Mouse (Mus musculus) heart, adult 2 months (tissue): ENCODE measurements at regions not wholly inside any gene's neighbourhood (a gene's known extent, or its start where the extent isn't known, plus 50 kb on each side); places are given as distances from the start of the nearest gene placed in this dataset.

Experiments used
- DNase-seq, 2 experiments: peaks; one replicate each; pipeline ENCODE4 v3.0.0; 2021
- H3K27ac ChIP-seq: fragments of 200-600 bp; 2 replicates; pipeline ENCODE4 v1.8.1; 2022
- H3K27me3 ChIP-seq: fragments of 200-500 bp; 2 replicates; pipeline ENCODE4 v1.6.1; 2012; ENCODE audit warnings: mild to moderate bottlenecking, low read length, inconsistent platforms, mixed read lengths; ENCODE audit not compliant: control insufficient read depth, insufficient read depth
- H3K36me3 ChIP-seq: fragments of 200-500 bp; 2 replicates; pipeline ENCODE4 v1.6.1; 2012; ENCODE audit warnings: low read length, inconsistent platforms; ENCODE audit not compliant: control insufficient read depth, insufficient read depth
- H3K4me1 ChIP-seq: fragments of 200-500 bp; 2 replicates; pipeline ENCODE4 v1.6.1; 2011; ENCODE audit warnings: low read length; ENCODE audit not compliant: control insufficient read depth, insufficient read depth
- H3K4me3 ChIP-seq: fragments of 200-600 bp; 2 replicates; pipeline ENCODE4 v1.8.1; 2022
- H3K79me2 ChIP-seq: fragments of 200-500 bp; replicated peaks from 2 replicates; pipeline ENCODE4 v1.6.1; 2012; ENCODE audit warnings: mild to moderate bottlenecking, inconsistent platforms, low read length, moderate library complexity, mixed read lengths; ENCODE audit not compliant: control insufficient read depth, insufficient read depth
- H3K9ac ChIP-seq: fragments of 200-500 bp; 2 replicates; pipeline ENCODE4 v1.6.1; 2012; ENCODE audit warnings: low read depth, mild to moderate bottlenecking, control low read depth, inconsistent platforms, low read length, mixed read lengths
- CTCF ChIP-seq: fragments of 200-600 bp; IDR thresholded peaks from 2 replicates; pipeline ENCODE4 v1.8.1; 2022; ENCODE audit warnings: antibody characterized with exemption, mild to moderate bottlenecking, moderate library complexity
- EP300 ChIP-seq: fragments of 200-500 bp; IDR thresholded peaks from 2 replicates; pipeline ENCODE4 v1.6.1; 2011; ENCODE audit warnings: low read depth, low read length, control low read depth; ENCODE audit not compliant: insufficient read depth
- POLR2A ChIP-seq: fragments of 200-500 bp; IDR thresholded peaks from 2 replicates; pipeline ENCODE4 v1.6.1; 2011; ENCODE audit warnings: mild to moderate bottlenecking, low read depth, low read length, control low read depth; ENCODE audit not compliant: insufficient read depth
- WGBS: fragments of 180-500 bp; shearing (Covaris S2); methylation state at CpG from one replicate; pipeline ENCODE4 v1.1.7; 2018; 5-methylcytosine and 5-hydroxymethylcytosine counted together
- intact Hi-C: fragments of 180-260 bp; cut with DNase I; formaldehyde crosslinking; loops from one replicate; pipeline ENCODE4 v1.15.1; 2025

DNA sequence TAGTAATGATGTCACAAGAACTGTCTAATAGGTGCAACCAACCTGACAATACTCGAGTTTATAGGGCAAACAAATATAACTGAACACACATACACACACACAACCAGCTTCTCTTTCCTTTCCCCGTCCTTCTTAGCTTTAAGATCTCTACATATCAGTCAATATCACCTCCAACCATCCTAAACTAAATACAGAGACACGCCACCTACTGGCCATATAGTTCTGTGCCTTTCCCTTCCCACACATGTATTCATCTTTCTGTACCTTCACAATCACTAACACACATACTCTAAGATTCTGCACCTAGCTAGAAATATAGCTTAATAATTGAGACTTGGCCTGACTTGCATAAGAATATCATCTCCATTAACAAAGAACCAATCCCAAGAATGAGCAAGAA, 688.2 kb downstream of the Ntrk3 start:
- Histone ChIP-seq H3K79me2 (no peaks in the 10 kb centered on the region), H3K27ac (no peak overlapping the region), H3K9ac (no peak overlapping the region), H3K4me3 (no peak overlapping the region), H3K4me1 (no peaks in the 10 kb centered on the region), H3K36me3 (no peaks in the 10 kb centered on the region), H3K27me3 (no peaks in the 10 kb centered on the region)
- no peak for TF ChIP-seq EP300
- 0 out of 2 replicates have a peak, but pooled peaks have one; percentile 17 for TF ChIP-seq CTCF
- DNase-seq: no peak
- 45% methylated on average over 3 of the region's 3 CpGs for WGBS
- intact Hi-C loops: no loop called here

DNA sequence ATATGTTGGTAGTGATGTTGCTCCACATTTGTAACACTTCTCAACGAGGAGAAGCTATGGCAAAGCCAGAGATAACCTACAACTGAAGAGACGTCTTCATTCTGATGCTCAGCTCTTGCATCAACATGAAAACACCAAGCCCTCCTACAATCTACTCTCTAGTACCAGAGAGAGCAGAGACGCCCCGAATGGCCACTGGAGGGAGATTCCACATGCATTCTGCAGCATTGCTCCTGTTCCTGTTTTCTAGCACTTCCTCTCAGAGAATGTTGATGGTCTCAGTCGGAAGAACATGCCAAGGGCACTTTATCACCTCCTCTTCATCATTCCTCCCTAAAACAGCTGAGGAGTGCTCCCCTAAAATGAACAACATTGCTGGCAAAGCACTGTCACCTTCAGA, 692.4 kb downstream of the Ntrk3 start:
- no peak for DNase-seq
- intact Hi-C loops: no loop called here
- Histone ChIP-seq H3K36me3 (no peaks in the 10 kb centered on the region), H3K27ac (no peak overlapping the region), H3K27me3 (no peaks in the 10 kb centered on the region), H3K4me3 (no peak overlapping the region), H3K79me2 (no peaks in the 10 kb centered on the region), H3K4me1 (no peaks in the 10 kb centered on the region), H3K9ac (no peak overlapping the region)
- no peak for TF ChIP-seq EP300
- TF ChIP-seq POLR2A: no peak
- TF ChIP-seq CTCF: peak; percentile 18; the same call in 1 of the 2 replicates
- 38% methylated on average over 5 of the region's 5 CpGs for WGBS

- no peak for TF ChIP-seq POLR2A
- no peak for TF ChIP-seq EP300
- no peak for TF ChIP-seq CTCF
- Histone ChIP-seq H3K27me3 (no peaks in the 10 kb centered on the region), H3K79me2 (no peaks in the 10 kb centered on the region), H3K36me3 (no peaks in the 10 kb centered on the region), H3K4me3 (no peak overlapping the region), H3K27ac (no peak overlapping the region), H3K9ac (no peak overlapping the region), H3K4me1 (no peaks in the 10 kb centered on the region)
- WGBS: 54% methylated on average over 2 of the region's 2 CpGs
- peak; percentile 16 to 20 for DNase-seq
- intact Hi-C loops: no loop called here
These were observed 706.8 kb downstream of the Ntrk3 start for GRCm38 (mm10) chr7:78031032-78031431.

DNA sequence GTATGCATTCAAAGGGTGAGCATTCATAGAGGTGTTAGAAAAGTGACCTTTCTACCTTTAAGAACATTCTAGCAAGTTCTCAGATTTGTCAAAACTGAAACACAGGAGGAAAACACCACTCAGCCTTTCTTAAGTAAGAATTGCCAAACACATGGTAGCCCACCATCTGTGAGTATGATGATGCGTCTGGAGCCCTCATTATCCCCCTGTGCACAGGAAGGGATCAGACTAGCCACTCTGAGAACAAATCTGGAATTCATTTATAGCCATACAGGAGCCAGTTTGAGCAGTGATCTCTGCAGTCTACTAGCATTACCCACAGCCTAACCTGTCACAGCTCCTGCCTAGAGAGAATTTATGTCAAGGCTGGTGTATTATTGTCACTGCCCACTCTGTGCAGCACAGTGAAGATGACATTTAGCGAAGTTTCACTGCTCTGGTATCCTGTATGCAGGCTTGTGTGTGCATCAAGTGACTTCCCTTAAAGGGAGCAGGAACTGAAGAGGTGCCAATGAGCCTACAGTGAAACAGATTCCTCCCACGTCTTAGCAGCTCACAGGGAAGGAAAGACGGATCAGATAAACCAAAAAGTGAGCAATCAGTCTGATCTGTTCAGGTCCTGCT, 710.7 kb downstream of the Ntrk3 start:
- intact Hi-C loops: no loop called here
- TF ChIP-seq CTCF: no peak
- no peak for TF ChIP-seq EP300
- TF ChIP-seq POLR2A: no peak
- 34% methylated on average over 4 of the region's 4 CpGs for WGBS

GRCm38 (mm10) chr7:78023591-78023990, 714.2 kb downstream of the Ntrk3 start:
- TF ChIP-seq CTCF (no peak), POLR2A (no peak), EP300 (no peak)
- H3K4me3 ChIP-seq: no peak overlapping the region
- no peak overlapping the region for H3K27ac ChIP-seq
- no peak for DNase-seq
- H3K4me1 ChIP-seq: no peaks in the 10 kb centered on the region
- intact Hi-C loops: no loop called here
- H3K36me3 ChIP-seq: no peaks in the 10 kb centered on the region
- no peak overlapping the region for H3K9ac ChIP-seq
- no peaks in the 10 kb centered on the region for H3K27me3 ChIP-seq
- 98% methylated on average over 1 of the region's 1 CpGs for WGBS
- H3K79me2 ChIP-seq: no peaks in the 10 kb centered on the region

More for the DNA sequence above, 710.7 kb downstream of the Ntrk3 start:
- Histone ChIP-seq H3K9ac (no peak overlapping the region), H3K4me1 (no peaks in the 10 kb centered on the region), H3K36me3 (no peaks in the 10 kb centered on the region), H3K27ac (no peak overlapping the region), H3K4me3 (no peak overlapping the region), H3K27me3 (no peaks in the 10 kb centered on the region), H3K79me2 (no peaks in the 10 kb centered on the region)
- DNase-seq: no peak

DNA sequence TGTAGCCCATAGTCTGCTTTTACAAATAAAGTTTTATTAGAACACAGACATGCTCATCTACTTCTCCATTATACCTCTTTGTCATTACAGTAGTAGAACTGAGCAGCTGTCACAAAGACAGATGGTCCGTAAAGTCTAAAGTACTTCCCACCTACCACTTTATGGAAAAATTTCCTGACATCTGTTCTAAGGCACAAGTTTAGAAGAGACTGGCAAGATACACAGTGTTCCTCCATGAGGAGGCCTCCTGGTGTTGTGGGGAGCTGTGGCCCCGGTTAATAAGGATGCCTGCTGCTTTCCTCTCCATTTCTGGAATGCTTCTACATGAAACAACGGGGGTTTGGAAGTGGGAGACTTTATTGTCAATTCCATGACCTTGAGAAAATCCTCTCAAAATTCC, 714.7 kb downstream of the Ntrk3 start:
- DNase-seq: no peak
- Histone ChIP-seq H3K9ac (no peak overlapping the region), H3K36me3 (no peaks in the 10 kb centered on the region), H3K27ac (no peak overlapping the region), H3K4me1 (no peaks in the 10 kb centered on the region), H3K79me2 (no peaks in the 10 kb centered on the region), H3K4me3 (no peak overlapping the region), H3K27me3 (no peaks in the 10 kb centered on the region)
- TF ChIP-seq POLR2A (no peak), CTCF (no peak), EP300 (no peak)
- intact Hi-C loops: no loop called here
- WGBS: 64% methylated on average over 3 of the region's 3 CpGs
